Mouse (Mus musculus) ES-Bruce4 (cell line): ENCODE results near the gene Hist2h2aa1.

Experiments
- CTCF ChIP-seq: IDR thresholded peaks from one replicate; pipeline ENCODE4 v1.8.1; 2011; ENCODE audit warnings: low read depth, low read length
- EP300 ChIP-seq: IDR thresholded peaks from 2 replicates; pipeline ENCODE4 v1.6.1; 2011; ENCODE audit warnings: low read depth, low read length; ENCODE audit not compliant: insufficient read depth
- POLR2A ChIP-seq: IDR thresholded peaks from one replicate; pipeline ENCODE4 v1.8.1; 2011; ENCODE audit warnings: low read length; ENCODE audit not compliant: insufficient read depth

GRCm38 (mm10) chr3:96292641-96293040, 47.3 kb downstream of the Hist2h2aa1 start:
- TF ChIP-seq POLR2A = no peak
- TF ChIP-seq CTCF = no peak
- no peak for TF ChIP-seq EP300
